Mouse (Mus musculus): ENCODE measurements at regions not wholly inside any gene's neighbourhood (a gene's known extent, or its start where the extent isn't known, plus 50 kb on each side); places are given as distances from the start of the nearest gene placed in this dataset.

- Histone ChIP-seq H3K4me1 (ENCODE audit: control insufficient read depth in 2 of 2, insufficient read depth in 2 of 2, low read length in 2 of 2) (no peaks in the 10 kb centered on the region; a peak in 1 of 4 replicates), H3K36me3 (ENCODE audit: control insufficient read depth, insufficient read depth, low read length) (no peaks in the 10 kb centered on the region), H3K27ac (replicated peaks in 1 of 2; ENCODE audit: control insufficient read depth in 1 of 2, insufficient read depth in 1 of 2, low read depth in 2 of 2, low read length in 2 of 2) (no peak overlapping the region), H3K9ac (ENCODE audit: low read length) (no peak overlapping the region), H3K4me2 (ENCODE audit: low read length) (no peak overlapping the region), H3K27me3 (ENCODE audit: control insufficient read depth, insufficient read depth, low read length) (no peaks in the 10 kb centered on the region), H3K4me3 (ENCODE audit: control insufficient read depth in 1 of 2, insufficient read depth in 1 of 2, low read depth in 1 of 2, low read length in 2 of 2) (no peak overlapping the region), H3K9me3 (ENCODE audit: control insufficient read depth, low read length) (no peaks in the 10 kb centered on the region)
- ATAC-seq (ENCODE audit: insufficient number of reproducible peaks, insufficient read depth, low FRiP score, low read depth): no peak
- WGBS: 73% methylated on average over 2 of the region's 2 CpGs
Measured at GRCm38 (mm10) chrX:12832709-12833108, 70.8 kb upstream of the Med14 start.

GRCm38 (mm10) chrX:12829165-12829564 is 67.3 kb upstream of the Med14 start:
- WGBS: 66% methylated on average over 3 of the region's 3 CpGs
- Histone ChIP-seq H3K4me2 (ENCODE audit: low read length) (no peak overlapping the region), H3K4me3 (ENCODE audit: control insufficient read depth in 1 of 2, insufficient read depth in 1 of 2, low read depth in 1 of 2, low read length in 2 of 2) (no peak overlapping the region), H3K4me1 (ENCODE audit: control insufficient read depth in 2 of 2, insufficient read depth in 2 of 2, low read length in 2 of 2) (peaks cover 7 to 8% of the 10 kb centered on the region in 2 experiments), H3K9me3 (ENCODE audit: control insufficient read depth, low read length) (no peaks in the 10 kb centered on the region), H3K36me3 (ENCODE audit: control insufficient read depth, insufficient read depth, low read length) (no peaks in the 10 kb centered on the region), H3K27ac (replicated peaks in 1 of 2; ENCODE audit: control insufficient read depth in 1 of 2, insufficient read depth in 1 of 2, low read depth in 2 of 2, low read length in 2 of 2) (no peak overlapping the region), H3K27me3 (ENCODE audit: control insufficient read depth, insufficient read depth, low read length) (no peaks in the 10 kb centered on the region), H3K9ac (ENCODE audit: low read length) (no peak overlapping the region)
- ATAC-seq (ENCODE audit: insufficient number of reproducible peaks, insufficient read depth, low FRiP score, low read depth): no peak

- 73% methylated on average over 4 of the region's 4 CpGs for WGBS
- no peaks in the 10 kb centered on the region for H3K27me3 ChIP-seq (ENCODE audit: control insufficient read depth, insufficient read depth, low read length)
- H3K4me2 ChIP-seq (ENCODE audit: low read length): no peak overlapping the region
- H3K9ac ChIP-seq (ENCODE audit: low read length): no peak overlapping the region
- H3K9me3 ChIP-seq (ENCODE audit: control insufficient read depth, low read length): no peaks in the 10 kb centered on the region
- peaks cover 7 to 8% of the 10 kb centered on the region in 2 experiments for H3K4me1 ChIP-seq (ENCODE audit: control insufficient read depth in 2 of 2, insufficient read depth in 2 of 2, low read length in 2 of 2)
- H3K4me3 ChIP-seq (ENCODE audit: control insufficient read depth in 1 of 2, insufficient read depth in 1 of 2, low read depth in 1 of 2, low read length in 2 of 2): no peak overlapping the region
- no peaks in the 10 kb centered on the region for H3K36me3 ChIP-seq (ENCODE audit: control insufficient read depth, insufficient read depth, low read length)
- no peak overlapping the region for H3K27ac ChIP-seq (replicated peaks in 1 of 2; ENCODE audit: control insufficient read depth in 1 of 2, insufficient read depth in 1 of 2, low read depth in 2 of 2, low read length in 2 of 2)
- ATAC-seq (ENCODE audit: insufficient number of reproducible peaks, insufficient read depth, low FRiP score, low read depth): no peak
Measured at GRCm38 (mm10) chrX:12827299-12827872, 65.5 kb upstream of the Med14 start.

- Histone ChIP-seq H3K36me3 (ENCODE audit: control insufficient read depth, insufficient read depth, low read length) (no peaks in the 10 kb centered on the region), H3K9me3 (ENCODE audit: control insufficient read depth, low read length) (no peaks in the 10 kb centered on the region), H3K27ac (replicated peaks in 1 of 2; ENCODE audit: control insufficient read depth in 1 of 2, insufficient read depth in 1 of 2, low read depth in 2 of 2, low read length in 2 of 2) (no peak overlapping the region), H3K4me1 (ENCODE audit: control insufficient read depth in 2 of 2, insufficient read depth in 2 of 2, low read length in 2 of 2) (peaks cover 7 to 8% of the 10 kb centered on the region in 2 experiments), H3K4me2 (ENCODE audit: low read length) (no peak overlapping the region), H3K9ac (ENCODE audit: low read length) (no peak overlapping the region), H3K4me3 (ENCODE audit: control insufficient read depth in 1 of 2, insufficient read depth in 1 of 2, low read depth in 1 of 2, low read length in 2 of 2) (no peak overlapping the region), H3K27me3 (ENCODE audit: control insufficient read depth, insufficient read depth, low read length) (no peaks in the 10 kb centered on the region)
- WGBS: 89% methylated on average over 4 of the region's 4 CpGs
- no peak for ATAC-seq (ENCODE audit: insufficient number of reproducible peaks, insufficient read depth, low FRiP score, low read depth)
Measured at GRCm38 (mm10) chrX:12826646-12827045, 64.8 kb upstream of the Med14 start.

GRCm38 (mm10) chrX:12825262-12825661 is 63.4 kb upstream of the Med14 start:
- no peaks in the 10 kb centered on the region for H3K36me3 ChIP-seq (ENCODE audit: control insufficient read depth, insufficient read depth, low read length)
- peak; percentile 64; the same call in 1 of the 2 replicates for ATAC-seq (ENCODE audit: insufficient number of reproducible peaks, insufficient read depth, low FRiP score, low read depth)
- H3K4me1 ChIP-seq (ENCODE audit: control insufficient read depth in 2 of 2, insufficient read depth in 2 of 2, low read length in 2 of 2): peaks cover 7 to 8% of the 10 kb centered on the region in 2 experiments
- H3K4me2 ChIP-seq (ENCODE audit: low read length): no peak overlapping the region; the same call in 1 of the 2 replicates
- WGBS: 42% methylated on average over 2 of the region's 2 CpGs
- H3K4me3 ChIP-seq (ENCODE audit: control insufficient read depth in 1 of 2, insufficient read depth in 1 of 2, low read depth in 1 of 2, low read length in 2 of 2): no peak overlapping the region
- no peaks in the 10 kb centered on the region for H3K27me3 ChIP-seq (ENCODE audit: control insufficient read depth, insufficient read depth, low read length)
- no peak overlapping the region for H3K27ac ChIP-seq (replicated peaks in 1 of 2; ENCODE audit: control insufficient read depth in 1 of 2, insufficient read depth in 1 of 2, low read depth in 2 of 2, low read length in 2 of 2)
- no peaks in the 10 kb centered on the region for H3K9me3 ChIP-seq (ENCODE audit: control insufficient read depth, low read length)
- H3K9ac ChIP-seq (ENCODE audit: low read length): no peak overlapping the region

GRCm38 (mm10) chrX:12824497-12824896 is 62.6 kb upstream of the Med14 start:
- H3K27me3 ChIP-seq (ENCODE audit: control insufficient read depth, insufficient read depth, low read length): no peaks in the 10 kb centered on the region
- H3K36me3 ChIP-seq (ENCODE audit: control insufficient read depth, insufficient read depth, low read length): no peaks in the 10 kb centered on the region
- H3K4me1 ChIP-seq (ENCODE audit: control insufficient read depth in 2 of 2, insufficient read depth in 2 of 2, low read length in 2 of 2): peaks cover 7 to 8% of the 10 kb centered on the region in 2 experiments
- ATAC-seq (ENCODE audit: insufficient number of reproducible peaks, insufficient read depth, low FRiP score, low read depth): no peak
- no peak overlapping the region for H3K4me2 ChIP-seq (ENCODE audit: low read length)
- no peak overlapping the region for H3K9ac ChIP-seq (ENCODE audit: low read length)
- H3K27ac ChIP-seq (replicated peaks in 1 of 2; ENCODE audit: control insufficient read depth in 1 of 2, insufficient read depth in 1 of 2, low read depth in 2 of 2, low read length in 2 of 2): 0 out of 4 replicates have a peak overlapping the region, but pooled peaks of 1 of the 2 experiments have one; percentile 27
- no peaks in the 10 kb centered on the region for H3K9me3 ChIP-seq (ENCODE audit: control insufficient read depth, low read length)
- H3K4me3 ChIP-seq (ENCODE audit: control insufficient read depth in 1 of 2, insufficient read depth in 1 of 2, low read depth in 1 of 2, low read length in 2 of 2): no peak overlapping the region
- 61% methylated on average over 5 of the region's 5 CpGs for WGBS

- 78% methylated on average over 10 of the region's 10 CpGs for WGBS
- Histone ChIP-seq H3K4me3 (ENCODE audit: control insufficient read depth in 1 of 2, insufficient read depth in 1 of 2, low read depth in 1 of 2, low read length in 2 of 2) (no peak overlapping the region), H3K4me1 (ENCODE audit: control insufficient read depth in 2 of 2, insufficient read depth in 2 of 2, low read length in 2 of 2) (peaks cover 7 to 8% of the 10 kb centered on the region in 2 experiments), H3K9me3 (ENCODE audit: control insufficient read depth, low read length) (no peaks in the 10 kb centered on the region), H3K27ac (replicated peaks in 1 of 2; ENCODE audit: control insufficient read depth in 1 of 2, insufficient read depth in 1 of 2, low read depth in 2 of 2, low read length in 2 of 2) (no peak overlapping the region), H3K4me2 (ENCODE audit: low read length) (no peak overlapping the region), H3K36me3 (ENCODE audit: control insufficient read depth, insufficient read depth, low read length) (no peaks in the 10 kb centered on the region), H3K9ac (ENCODE audit: low read length) (no peak overlapping the region), H3K27me3 (ENCODE audit: control insufficient read depth, insufficient read depth, low read length) (no peaks in the 10 kb centered on the region)
- no peak for ATAC-seq (ENCODE audit: insufficient number of reproducible peaks, insufficient read depth, low FRiP score, low read depth)
Measured at GRCm38 (mm10) chrX:12822777-12823176, 60.9 kb upstream of the Med14 start.

GRCm38 (mm10) chrX:12813083-12813660 is 51.3 kb upstream of the Med14 start:
- H3K9ac ChIP-seq (ENCODE audit: low read length): no peak overlapping the region
- H3K4me1 ChIP-seq (ENCODE audit: control insufficient read depth in 2 of 2, insufficient read depth in 2 of 2, low read length in 2 of 2): no peaks in the 10 kb centered on the region
- H3K4me3 ChIP-seq (ENCODE audit: control insufficient read depth in 1 of 2, insufficient read depth in 1 of 2, low read depth in 1 of 2, low read length in 2 of 2): no peak overlapping the region
- no peak overlapping the region for H3K27ac ChIP-seq (replicated peaks in 1 of 2; ENCODE audit: control insufficient read depth in 1 of 2, insufficient read depth in 1 of 2, low read depth in 2 of 2, low read length in 2 of 2)
- no peaks in the 10 kb centered on the region for H3K36me3 ChIP-seq (ENCODE audit: control insufficient read depth, insufficient read depth, low read length)
- ATAC-seq (ENCODE audit: insufficient number of reproducible peaks, insufficient read depth, low FRiP score, low read depth): no peak
- H3K4me2 ChIP-seq (ENCODE audit: low read length): no peak overlapping the region
- no peaks in the 10 kb centered on the region for H3K27me3 ChIP-seq (ENCODE audit: control insufficient read depth, insufficient read depth, low read length)
- H3K9me3 ChIP-seq (ENCODE audit: control insufficient read depth, low read length): no peaks in the 10 kb centered on the region
- 52% methylated on average over 6 of the region's 6 CpGs for WGBS
